Mouse (Mus musculus) cerebellum, adult 2 months (tissue): Measurements from ENCODE around the gene Hdac10.

Experiments
- CTCF ChIP-seq: fragments of 200-500 bp; IDR thresholded peaks from 2 replicates; pipeline ENCODE4 v1.5.1; 2011; ENCODE audit warnings: low read depth, mild to moderate bottlenecking, control low read depth, low read length, moderate library complexity, borderline replicate concordance; ENCODE audit not compliant: insufficient read depth
- POLR2A ChIP-seq: fragments of 200-500 bp; IDR thresholded peaks from 2 replicates; pipeline ENCODE4 v1.6.1; 2011; ENCODE audit warnings: low read length, control low read depth, borderline replicate concordance; ENCODE audit not compliant: insufficient read depth

DNA sequence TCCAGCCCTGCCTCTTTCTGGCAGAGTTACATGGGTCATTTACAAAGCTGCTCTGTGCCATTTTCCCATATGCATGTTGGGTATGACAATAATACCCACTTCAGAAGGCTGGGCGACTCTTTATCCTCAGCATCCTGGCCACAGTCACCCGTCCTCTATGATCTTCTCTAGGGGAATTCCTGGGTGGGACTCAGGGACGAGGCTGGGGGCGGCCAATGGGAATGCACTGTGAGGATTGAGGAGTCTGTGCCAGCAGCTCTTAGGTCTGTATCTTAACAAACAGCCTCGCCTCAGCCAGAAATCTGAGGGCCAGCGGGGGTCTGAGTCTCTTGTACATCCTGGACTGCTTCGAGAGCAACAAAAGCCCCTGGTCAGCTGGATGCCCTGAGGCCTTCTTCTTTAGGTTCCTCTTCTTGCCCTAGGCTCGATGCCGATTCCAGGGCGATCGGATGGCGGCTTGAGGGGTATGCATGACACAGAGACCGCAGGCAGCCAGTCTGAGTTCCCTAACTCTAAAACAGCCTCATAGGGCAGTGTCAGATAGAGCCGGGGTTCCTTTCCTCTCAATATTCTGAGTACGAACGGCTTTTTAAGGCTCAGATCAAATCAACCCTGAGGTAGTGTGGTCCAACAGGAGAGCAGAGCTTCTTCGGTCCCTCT, 43.9 kb upstream of the Hdac10 start:
- TF ChIP-seq POLR2A (no peak), CTCF (no peak)
